Mouse (Mus musculus) thymus, adult 2 months (tissue): ENCODE data around the gene Slc25a13. TPM values are rescaled to one million over a fixed set of nuclear protein-coding genes. Genes with fewer than 3 reads are reported as not detected.

Experiments used
- DNase-seq: peaks from one replicate; pipeline ENCODE4 v3.0.0; 2021
- H3K27ac ChIP-seq: fragments of 200-500 bp; 2 replicates; pipeline ENCODE4 v1.5.1; 2012; ENCODE audit warnings: low read length, control low read depth; ENCODE audit not compliant: control insufficient read depth, insufficient read depth
- H3K27me3 ChIP-seq: fragments of 200-500 bp; 2 replicates; pipeline ENCODE4 v1.6.1; 2012; ENCODE audit warnings: mild to moderate bottlenecking, low read length, moderate library complexity, mixed read lengths; ENCODE audit not compliant: control insufficient read depth, insufficient read depth
- H3K36me3 ChIP-seq: fragments of 200-500 bp; 2 replicates; pipeline ENCODE4 v1.6.1; 2012; ENCODE audit warnings: mild to moderate bottlenecking, low read length, moderate library complexity; ENCODE audit not compliant: control insufficient read depth, insufficient read depth
- H3K4me1 ChIP-seq: fragments of 200-500 bp; replicated peaks from 2 replicates; pipeline ENCODE4 v1.6.1; 2012; ENCODE audit warnings: low read length; ENCODE audit not compliant: control insufficient read depth, insufficient read depth
- H3K4me3 ChIP-seq: fragments of 200-500 bp; 2 replicates; pipeline ENCODE4 v1.5.1; 2012; ENCODE audit warnings: mild to moderate bottlenecking, low read length, control low read depth, moderate library complexity; ENCODE audit not compliant: control insufficient read depth, insufficient read depth
- CTCF ChIP-seq: fragments of 200-500 bp; IDR thresholded peaks from 2 replicates; pipeline ENCODE4 v1.5.1; 2012; ENCODE audit warnings: mild to moderate bottlenecking, control low read depth, low read length, moderate library complexity, borderline replicate concordance; ENCODE audit not compliant: control insufficient read depth, poor library complexity, insufficient read depth; ENCODE audit errors: extremely low read depth
- POLR2A ChIP-seq: fragments of 200-500 bp; IDR thresholded peaks from 2 replicates; pipeline ENCODE4 v1.6.1; 2012; ENCODE audit warnings: mild to moderate bottlenecking, low read length, control low read depth, moderate library complexity; ENCODE audit not compliant: control insufficient read depth, poor library complexity, insufficient read depth; ENCODE audit errors: extremely low read depth
- WGBS: fragments of 180-500 bp; shearing (Covaris S2); methylation state at CpG from one replicate; pipeline ENCODE4 v1.1.7; 2018; 5-methylcytosine and 5-hydroxymethylcytosine counted together
- polyA plus RNA-seq: library from polyadenylated mRNA; depleted of rRNA; stranded (reverse); fragments of >200 nt; gene quantifications from 2 replicates; pipeline ENCODE4 v1.2.3, GENCODE M21; 2012

Gene Slc25a13
- polyA plus RNA-seq, 1 experiment, result 9.2 TPM

GRCm38 (mm10) chr6:6105586-6105985 lies 111.4 kb downstream of the Slc25a13 start:
- WGBS, result 93% methylated on average over 9 of the region's 9 CpGs
- H3K27ac ChIP-seq, result no peak overlapping the region
- TF ChIP-seq POLR2A (no peak), CTCF (no peak)
- H3K4me1 ChIP-seq, result no peaks in the 10 kb centered on the region
- H3K27me3 ChIP-seq, result no peaks in the 10 kb centered on the region
- no peak overlapping the region for H3K4me3 ChIP-seq
- H3K36me3 ChIP-seq, result no peaks in the 10 kb centered on the region
- DNase-seq, result no peak

GRCm38 (mm10) chr6:6103469-6103868 lies 113.5 kb downstream of the Slc25a13 start:
- H3K4me3 ChIP-seq, result no peak overlapping the region
- no peaks in the 10 kb centered on the region for H3K36me3 ChIP-seq
- DNase-seq, result no peak
- WGBS, result 94% methylated on average over 2 of the region's 2 CpGs
- H3K4me1 ChIP-seq, result no peaks in the 10 kb centered on the region
- H3K27me3 ChIP-seq, result no peaks in the 10 kb centered on the region
- TF ChIP-seq CTCF (no peak), POLR2A (no peak)
- H3K27ac ChIP-seq, result no peak overlapping the region

GRCm38 (mm10) chr6:6101605-6102004 lies 115.4 kb downstream of the Slc25a13 start:
- no peak for TF ChIP-seq CTCF
- no peak for TF ChIP-seq POLR2A
- DNase-seq, result no peak
- Histone ChIP-seq H3K4me1 (no peaks in the 10 kb centered on the region), H3K27ac (no peak overlapping the region), H3K4me3 (no peak overlapping the region), H3K36me3 (no peaks in the 10 kb centered on the region), H3K27me3 (no peaks in the 10 kb centered on the region)
- 94% methylated on average over 4 of the region's 4 CpGs for WGBS

GRCm38 (mm10) chr6:6100892-6101480 lies 116.0 kb downstream of the Slc25a13 start:
- Histone ChIP-seq H3K4me3 (no peak overlapping the region), H3K4me1 (no peaks in the 10 kb centered on the region), H3K27me3 (no peaks in the 10 kb centered on the region), H3K36me3 (no peaks in the 10 kb centered on the region), H3K27ac (no peak overlapping the region)
- WGBS, result 93% methylated on average over 9 of the region's 9 CpGs
- TF ChIP-seq POLR2A (no peak), CTCF (no peak)
- DNase-seq, result no peak

- no peaks in the 10 kb centered on the region for H3K36me3 ChIP-seq
- no peak for TF ChIP-seq CTCF
- TF ChIP-seq POLR2A, result no peak
- H3K27ac ChIP-seq, result no peak overlapping the region
- H3K27me3 ChIP-seq, result no peaks in the 10 kb centered on the region
- 95% methylated on average over 3 of the region's 3 CpGs for WGBS
- H3K4me1 ChIP-seq, result no peaks in the 10 kb centered on the region
- no peak overlapping the region for H3K4me3 ChIP-seq
- no peak for DNase-seq
Measured at GRCm38 (mm10) chr6:6093978-6094377, 123.0 kb downstream of the Slc25a13 start.

GRCm38 (mm10) chr6:6093522-6093921 lies 123.5 kb downstream of the Slc25a13 start:
- H3K27ac ChIP-seq, result no peak overlapping the region
- no peak for DNase-seq
- no peaks in the 10 kb centered on the region for H3K27me3 ChIP-seq
- H3K4me3 ChIP-seq, result no peak overlapping the region
- WGBS, result 98% methylated on average over 3 of the region's 3 CpGs
- H3K4me1 ChIP-seq, result no peaks in the 10 kb centered on the region
- no peaks in the 10 kb centered on the region for H3K36me3 ChIP-seq
- TF ChIP-seq CTCF, result no peak
- no peak for TF ChIP-seq POLR2A

- no peak for TF ChIP-seq CTCF
- TF ChIP-seq POLR2A, result no peak
- Histone ChIP-seq H3K27ac (no peak overlapping the region), H3K4me3 (no peak overlapping the region), H3K4me1 (no peaks in the 10 kb centered on the region), H3K36me3 (no peaks in the 10 kb centered on the region), H3K27me3 (no peaks in the 10 kb centered on the region)
- DNase-seq, result no peak
- WGBS, result 93% methylated on average over 10 of the region's 10 CpGs
Measured at GRCm38 (mm10) chr6:6092497-6092896, 124.5 kb downstream of the Slc25a13 start.
